Mouse (Mus musculus) 3134 (cell line): ENCODE data around the gene Gm3029.
"Not testable (repeated sequence)": the region's sequence is repeated elsewhere in the genome, so short reads cannot be mapped to it uniquely, and the experiment has no call there.

Experiments
- DNase-seq: peaks from one replicate; pipeline ENCODE4 v3.0.0-alpha.2; 2011; ENCODE audit warnings: low spot score; ENCODE audit not compliant: insufficient read length; ENCODE audit errors: extremely low read depth

The Gm3029 gene

GRCm38 (mm10) chr14:3931456-3931855 is at the start of gene Gm3029:
TSS of gene Gm3029 (plus strand) at chr14:3931756.
- DNase-seq = not testable (repeated sequence)

- not testable (repeated sequence) for DNase-seq
Observed at GRCm38 (mm10) chr14:3883872-3884271, 47.7 kb upstream of the Gm3029 start, which contains the start of gene Gm2916. TSS of gene Gm2916 (plus strand) at chr14:3884172.

DNA sequence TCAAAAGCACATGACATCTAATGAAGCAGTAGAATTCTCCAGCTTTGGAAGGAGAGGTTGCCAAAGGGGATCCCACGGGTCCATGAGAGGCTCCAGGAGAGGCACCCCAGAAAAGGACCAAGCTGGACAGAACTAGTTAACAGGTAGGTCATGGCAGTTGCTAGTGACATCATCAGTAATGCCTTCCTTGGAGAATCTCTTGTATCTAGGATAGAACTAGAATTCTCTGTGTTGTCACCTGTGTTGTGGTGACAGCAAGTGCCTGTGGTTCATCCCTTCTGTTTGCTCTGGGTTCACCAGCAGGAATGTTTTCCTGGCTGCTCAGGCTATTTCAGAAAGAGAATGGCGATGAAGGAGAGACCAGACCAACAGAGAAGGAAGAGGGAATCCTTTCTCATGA is 31.7 kb downstream of the Gm3029 start, which contains the start of gene Gm3095:
Gm3095 (plus strand) TSS at position 301 of the 400 bp plus-strand sequence.
- not testable (repeated sequence) for DNase-seq
